Mouse (Mus musculus) bone marrow macrophage, adult 2 months (primary cell): Measurements from ENCODE around the gene Capg. TPM values are rescaled to one million over a fixed set of nuclear protein-coding genes. Genes with fewer than 3 reads are reported as not detected.
A peak's percentile ranks its signal among the peaks of the same experiment; 100 is the strongest.

Experiments
- H3K27ac ChIP-seq: 2 replicates; pipeline ENCODE4 v1.5.1; 2012; ENCODE audit warnings: low read depth, low read length; ENCODE audit not compliant: insufficient read depth
- H3K4me1 ChIP-seq: 2 replicates; pipeline ENCODE4 v1.6.1; 2012; ENCODE audit warnings: low read length; ENCODE audit not compliant: control insufficient read depth, insufficient read depth
- H3K4me3 ChIP-seq: 2 replicates; pipeline ENCODE4 v1.5.1; 2012; ENCODE audit warnings: mild to moderate bottlenecking, low read length, moderate library complexity; ENCODE audit not compliant: insufficient read depth
- CTCF ChIP-seq: IDR thresholded peaks from 2 replicates; pipeline ENCODE4 v1.5.1; 2012; ENCODE audit warnings: low read depth, mild to moderate bottlenecking, low read length, moderate library complexity
- POLR2A ChIP-seq: IDR thresholded peaks from 2 replicates; pipeline ENCODE4 v1.6.1; 2012; ENCODE audit warnings: mild to moderate bottlenecking, low read depth, low read length, borderline replicate concordance
- polyA plus RNA-seq: library from polyadenylated mRNA; stranded (reverse); fragments of >200 nt; gene quantifications from 2 replicates; pipeline ENCODE4 v1.2.4, GENCODE M21; 2012; ENCODE audit not compliant: missing spikeins, insufficient read depth, insufficient read length

Capg gene
- 788 and 835 TPM in 2 replicates for polyA plus RNA-seq

DNA sequence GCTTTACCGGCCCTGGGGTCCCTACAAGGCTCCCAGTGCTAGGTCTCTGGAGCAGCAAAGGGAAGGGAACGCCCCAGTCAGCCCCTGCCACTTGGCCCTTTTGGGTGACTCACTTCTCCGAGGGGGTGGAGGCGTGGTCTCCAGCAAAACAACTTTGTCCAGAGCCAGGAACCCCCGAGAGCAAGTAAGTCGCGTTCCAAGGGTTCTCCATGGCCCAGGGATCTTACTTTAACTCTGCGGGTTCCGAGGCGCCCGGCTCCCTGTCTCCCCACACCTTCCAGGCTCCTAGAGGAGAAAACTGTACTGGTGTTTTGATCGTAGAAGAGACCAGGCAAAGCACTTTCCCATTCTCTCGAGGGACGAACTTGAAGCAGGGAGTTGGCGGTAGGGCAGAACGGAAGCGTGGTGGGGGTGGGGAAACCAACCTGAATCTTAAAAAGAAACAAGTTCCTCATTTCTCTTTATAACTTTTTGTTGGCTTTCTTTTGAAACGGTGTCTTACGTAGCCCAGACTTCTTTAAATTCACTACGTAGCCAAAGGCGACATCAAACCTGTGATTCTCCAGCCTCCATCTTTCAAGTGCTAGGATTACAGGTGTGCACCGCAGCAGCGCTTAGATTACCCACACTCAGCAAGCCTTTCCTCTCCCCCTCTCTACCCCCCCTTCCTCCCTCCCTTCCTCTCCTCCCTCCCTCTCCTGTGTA, at the start of gene Capg:
TSS of gene Capg (plus strand) at position 109 of the 705 bp plus-strand sequence.
- H3K27ac ChIP-seq = peak within 1 kb of the TSS; percentile 97
- peaks cover 38% of the 10 kb centered on the region for H3K4me1 ChIP-seq

DNA sequence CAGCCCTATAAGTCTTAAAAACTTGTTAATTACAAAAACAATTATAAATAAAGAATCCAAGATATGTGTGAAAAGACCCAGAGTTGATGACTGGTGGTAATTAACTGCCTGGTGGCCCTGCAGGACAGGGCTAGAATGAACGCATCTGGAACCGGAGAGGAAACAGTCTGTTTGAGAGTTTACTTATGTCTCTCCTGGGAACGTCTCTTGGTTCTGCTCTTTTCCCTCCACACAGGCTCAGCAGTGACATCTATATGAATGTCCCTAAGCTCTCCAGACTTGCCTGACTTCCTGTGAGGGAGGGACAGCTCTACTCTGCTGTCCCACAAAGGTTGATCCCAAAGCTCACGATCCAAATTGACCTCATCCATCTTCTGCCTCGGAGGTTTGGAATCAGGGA, 45.2 kb upstream of the Capg start:
- Histone ChIP-seq H3K4me1 (peaks cover 15% of the 10 kb centered on the region), H3K27ac (no peak overlapping the region), H3K4me3 (no peak overlapping the region)
- TF ChIP-seq POLR2A = no peak
- no peak for TF ChIP-seq CTCF

More for the DNA sequence above, at the start of gene Capg:
- peak within 1 kb of the TSS; percentile 76 for H3K4me3 ChIP-seq
- TF ChIP-seq POLR2A (peak; percentile 56; the same call in 1 of the 2 replicates), CTCF (no peak)

DNA sequence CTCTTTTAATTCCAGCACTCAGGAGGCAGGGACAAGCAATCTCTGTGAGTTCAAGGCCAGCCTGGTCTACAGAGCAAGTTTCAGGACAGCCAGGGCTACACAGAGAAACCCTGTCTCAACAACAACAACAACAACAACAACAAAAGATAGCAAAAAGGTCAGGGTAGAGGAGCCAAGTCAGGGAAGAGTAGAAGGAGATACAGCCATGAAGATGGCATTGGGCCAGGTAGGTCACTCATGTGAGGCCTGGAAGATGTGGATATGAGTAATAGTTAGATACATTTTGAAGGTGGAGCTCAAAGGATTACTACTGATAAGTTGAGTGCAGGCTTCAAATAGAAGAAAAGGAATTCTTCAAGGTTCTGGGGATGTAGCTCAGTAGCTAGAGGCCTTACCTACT, 40.9 kb upstream of the Capg start:
- Histone ChIP-seq H3K4me3 (no peak overlapping the region), H3K27ac (no peak overlapping the region), H3K4me1 (peaks cover 18% of the 10 kb centered on the region)
- TF ChIP-seq POLR2A (no peak), CTCF (no peak)

DNA sequence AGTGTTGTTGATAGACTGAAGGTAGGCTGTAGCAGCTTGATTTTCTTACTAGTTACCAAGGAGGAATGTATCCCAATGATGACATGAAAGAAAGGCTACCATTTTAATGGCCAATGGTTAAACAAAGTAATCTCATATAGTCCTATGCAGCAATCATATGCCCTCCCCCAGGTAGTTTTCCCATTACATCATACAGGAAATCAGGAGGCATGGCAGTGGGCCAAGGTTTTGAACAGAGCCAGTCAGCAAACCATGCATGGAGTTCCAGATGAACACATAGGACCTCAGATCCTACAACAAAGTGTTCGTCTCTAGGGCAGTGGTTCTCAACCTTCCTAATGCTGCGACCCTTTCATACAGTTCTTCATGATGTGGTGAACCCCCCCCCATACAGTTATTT, 40.3 kb upstream of the Capg start:
- Histone ChIP-seq H3K27ac (no peak overlapping the region), H3K4me3 (no peak overlapping the region), H3K4me1 (peaks cover 21% of the 10 kb centered on the region)
- TF ChIP-seq POLR2A (no peak), CTCF (no peak)

DNA sequence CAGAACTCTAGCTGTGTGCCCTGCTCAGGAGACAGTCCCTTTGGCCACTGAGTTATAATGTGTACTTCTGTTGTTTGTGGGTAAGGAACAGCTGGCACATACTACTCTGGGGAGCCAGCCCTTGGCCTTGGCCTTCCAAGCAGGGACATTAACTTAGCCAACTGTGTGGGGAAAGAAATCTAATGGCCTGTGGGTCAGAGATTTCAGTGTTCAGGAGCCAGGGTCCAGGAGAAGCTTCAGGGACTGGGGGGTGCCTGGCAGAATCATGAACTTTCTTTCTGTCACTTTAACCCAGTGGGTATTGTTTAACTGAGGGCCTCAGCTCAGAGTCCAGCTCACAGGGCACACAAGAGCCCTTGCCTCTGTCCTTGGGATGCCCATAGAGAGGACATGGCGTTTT, 38.1 kb upstream of the Capg start:
- no peak overlapping the region for H3K4me3 ChIP-seq
- TF ChIP-seq CTCF = no peak
- TF ChIP-seq POLR2A = no peak
- peaks cover 23% of the 10 kb centered on the region for H3K4me1 ChIP-seq
- H3K27ac ChIP-seq = no peak overlapping the region

DNA sequence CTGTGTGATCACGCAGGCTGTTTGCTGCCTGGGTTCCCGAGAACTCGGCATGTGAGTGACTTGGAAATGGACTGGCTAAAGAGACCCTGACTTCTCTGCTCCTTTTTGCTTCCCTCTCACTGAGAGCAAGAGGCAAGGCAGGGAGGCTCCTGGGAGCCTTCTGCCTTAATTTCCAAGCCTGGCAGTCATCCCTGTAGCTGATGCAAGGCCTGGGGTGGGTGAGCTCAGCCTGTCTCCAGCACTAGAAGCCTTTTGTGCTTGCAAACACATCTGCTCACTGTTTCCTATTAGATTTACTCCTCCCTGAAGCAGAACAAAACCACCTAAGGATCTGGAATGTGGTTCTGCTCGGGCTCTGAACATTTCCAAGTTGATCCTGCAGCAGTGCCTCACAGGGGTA, 35.6 kb upstream of the Capg start:
- H3K27ac ChIP-seq = no peak overlapping the region

DNA sequence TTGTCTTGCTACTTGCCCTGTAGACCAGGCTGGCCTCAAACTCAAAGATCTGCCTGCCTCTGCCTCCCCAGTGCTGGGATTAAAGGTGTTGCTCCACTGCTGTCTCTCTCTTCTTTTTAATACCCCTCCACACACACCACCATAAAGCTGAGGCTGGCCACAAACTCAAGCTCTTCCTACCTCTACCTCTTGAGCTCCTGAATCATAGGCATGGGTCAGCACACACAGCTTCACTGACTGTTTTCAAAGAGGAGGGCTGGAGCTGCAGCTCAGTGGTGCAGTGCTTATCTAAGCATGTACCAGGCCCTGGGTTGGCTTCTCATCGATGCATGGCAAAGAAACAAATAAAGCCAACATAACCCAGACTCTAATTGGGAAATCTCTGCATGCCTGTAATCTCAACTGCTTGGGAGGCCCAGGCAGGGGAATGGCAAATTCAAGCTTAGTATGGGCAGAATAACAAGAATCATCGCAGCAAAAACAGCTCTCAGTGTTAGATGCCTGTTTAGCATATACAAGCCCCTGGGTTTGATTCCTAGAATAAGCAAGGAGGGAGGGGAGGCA, 34.2 kb upstream of the Capg start:
- TF ChIP-seq CTCF = no peak
- no peak for TF ChIP-seq POLR2A
- Histone ChIP-seq H3K27ac (no peak overlapping the region), H3K4me3 (no peak overlapping the region), H3K4me1 (peaks cover 28% of the 10 kb centered on the region)

More for the DNA sequence above, 35.6 kb upstream of the Capg start:
- peaks cover 34% of the 10 kb centered on the region for H3K4me1 ChIP-seq
- no peak overlapping the region for H3K4me3 ChIP-seq
- TF ChIP-seq POLR2A (no peak), CTCF (no peak)

DNA sequence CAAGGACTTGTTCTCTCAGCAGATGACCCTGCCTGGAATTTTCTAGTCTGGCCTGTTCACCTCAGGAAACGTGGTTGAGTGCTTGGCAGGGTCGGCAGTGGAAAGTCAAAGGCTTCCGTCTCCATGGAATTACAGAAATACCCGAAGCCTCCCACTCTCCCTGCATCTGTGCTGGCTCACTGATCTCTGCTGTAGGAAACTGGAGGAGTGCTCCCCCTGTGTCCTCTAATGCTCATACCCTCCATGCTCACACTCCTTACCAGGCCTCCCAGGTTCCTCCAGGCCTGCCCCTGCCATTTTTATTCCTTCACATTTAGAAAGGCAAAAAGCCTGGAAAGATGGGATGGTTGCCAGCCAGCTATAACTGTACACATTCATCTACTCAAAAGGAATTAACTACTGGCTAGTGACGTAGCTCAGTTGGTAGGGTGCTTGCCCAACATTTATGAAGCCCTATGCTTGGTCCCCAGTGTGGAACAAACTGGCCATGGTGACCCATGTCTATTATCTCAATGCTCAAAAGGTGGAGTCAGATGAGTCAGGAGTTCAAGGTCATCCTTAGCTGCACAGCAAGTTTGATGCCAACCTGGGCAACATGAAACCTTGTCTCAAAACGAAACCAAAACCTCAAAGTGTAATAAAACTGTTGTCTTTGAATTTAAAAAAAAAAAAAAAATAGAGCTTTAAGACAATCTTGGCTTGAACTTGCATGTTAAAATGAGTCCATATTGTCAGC, 33.3 kb upstream of the Capg start:
- no peak overlapping the region for H3K27ac ChIP-seq
- peaks cover 29% of the 10 kb centered on the region for H3K4me1 ChIP-seq
- no peak overlapping the region for H3K4me3 ChIP-seq
- TF ChIP-seq CTCF = no peak
- no peak for TF ChIP-seq POLR2A

DNA sequence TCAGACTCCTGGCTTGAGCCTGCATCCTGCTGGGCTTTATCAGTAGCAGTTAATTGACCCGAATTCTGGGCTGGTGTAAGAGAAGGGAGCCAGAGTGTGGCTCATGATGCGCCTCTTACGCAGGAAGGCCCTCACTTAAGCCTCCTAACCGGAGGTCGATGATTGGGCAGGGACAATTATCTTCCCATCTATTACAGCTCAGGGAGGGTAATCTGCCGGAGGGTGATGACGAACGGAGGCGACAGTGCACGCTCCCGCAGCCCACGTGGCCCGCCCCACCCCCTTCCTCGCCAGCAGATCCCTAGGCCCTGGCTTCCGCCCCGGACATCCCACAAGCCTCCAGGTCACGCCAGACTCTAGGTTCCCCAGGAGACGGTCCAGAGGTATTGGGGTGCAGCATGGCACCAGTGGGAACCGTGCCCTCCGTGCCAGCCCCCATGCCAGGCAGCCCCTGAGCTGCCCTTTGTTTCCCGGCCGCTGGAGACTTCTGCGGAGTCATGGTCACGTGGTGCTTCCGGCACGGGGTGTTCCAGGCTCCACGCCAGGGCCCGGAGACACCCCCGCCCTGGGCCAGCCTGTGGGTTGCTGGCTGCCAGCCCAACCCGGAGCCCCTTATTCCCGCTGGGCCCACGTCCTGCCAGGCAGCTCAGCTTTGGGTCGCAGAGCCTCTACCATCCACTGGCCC, 31.7 kb upstream of the Capg start:
- Histone ChIP-seq H3K4me3 (peak overlapping the region; percentile 73), H3K4me1 (peaks cover 37% of the 10 kb centered on the region), H3K27ac (peak overlapping the region; percentile 95)
- TF ChIP-seq CTCF = no peak
- no peak for TF ChIP-seq POLR2A

DNA sequence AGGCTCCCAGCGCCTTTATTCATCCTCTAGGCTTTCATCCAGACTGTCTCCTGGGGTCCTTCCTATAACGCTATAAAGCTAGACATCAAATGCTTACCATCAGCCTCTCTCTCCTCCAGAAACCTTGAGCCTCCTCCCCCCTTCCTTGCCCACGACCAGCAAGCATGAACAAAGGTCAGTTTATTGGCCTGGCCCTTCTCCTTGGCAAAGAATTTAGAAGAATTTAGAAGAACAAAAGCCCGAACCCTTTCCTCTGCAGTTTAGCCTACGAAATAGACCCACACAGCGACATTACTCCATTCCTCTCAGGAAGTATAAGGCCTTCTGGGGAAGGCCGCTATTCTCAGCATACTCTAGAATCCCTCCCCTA, 31.1 kb upstream of the Capg start:
- H3K27ac ChIP-seq = peak overlapping the region; percentile 95

More for the DNA sequence above, 31.1 kb upstream of the Capg start:
- TF ChIP-seq POLR2A = no peak
- TF ChIP-seq CTCF = no peak
- peaks cover 42% of the 10 kb centered on the region for H3K4me1 ChIP-seq
- peak overlapping the region; percentile 73 for H3K4me3 ChIP-seq
